Mouse (Mus musculus) kidney, embryonic 16.5 days (tissue): ENCODE results near the gene Olfr914. TPM values are rescaled to one million over a fixed set of nuclear protein-coding genes. Genes with fewer than 3 reads are reported as not detected.

ENCODE experiments used
- ATAC-seq: fragments of 200-750 bp; cut with Nextera tagmentation; 2 replicates; pipeline ENCODE4 v1.8.0; 2017; ENCODE audit warnings: moderate TSS enrichment; ENCODE audit not compliant: low FRiP score, low TSS enrichment
- H3K27ac ChIP-seq: fragments of 300-500 bp; sonication (generic); 2 replicates; pipeline ENCODE4 v1.5.1; 2014; ENCODE audit warnings: low read length
- H3K27me3 ChIP-seq: fragments of 300-500 bp; sonication (generic); 2 replicates; pipeline ENCODE4 v1.6.1; 2014; ENCODE audit warnings: low read length, control low read depth, mixed read lengths; ENCODE audit not compliant: insufficient read depth
- H3K36me3 ChIP-seq: fragments of 300-500 bp; sonication (generic); 2 replicates; pipeline ENCODE4 v1.6.1; 2014; ENCODE audit warnings: low read length, control low read depth, mixed read lengths; ENCODE audit not compliant: insufficient read depth
- H3K4me1 ChIP-seq: fragments of 300-500 bp; sonication (generic); 2 replicates; pipeline ENCODE4 v1.6.1; 2014; ENCODE audit warnings: low read length, control low read depth, mixed read lengths; ENCODE audit not compliant: insufficient read depth
- H3K4me2 ChIP-seq: fragments of 300-500 bp; sonication (generic); replicated peaks from 2 replicates; pipeline ENCODE4 v1.6.1; 2014; ENCODE audit warnings: low read depth, low read length
- H3K4me3 ChIP-seq: fragments of 300-500 bp; sonication (generic); 2 replicates; pipeline ENCODE4 v1.5.1; 2014; ENCODE audit warnings: mild to moderate bottlenecking, low read length
- H3K9ac ChIP-seq: fragments of 300-500 bp; sonication (generic); replicated peaks from 2 replicates; pipeline ENCODE4 v1.6.1; 2014; ENCODE audit warnings: low read length
- H3K9me3 ChIP-seq: fragments of 300-500 bp; sonication (generic); 2 replicates; pipeline ENCODE4 v1.6.1; 2016; ENCODE audit warnings: low read length, control low read depth
- WGBS: fragments of 180-500 bp; shearing (Covaris S2); extraction: QIAGEN DNeasy Blood & Tissue Kit; methylation state at CpG from one replicate; pipeline ENCODE4 v1.1.7; 2014; 5-methylcytosine and 5-hydroxymethylcytosine counted together
- polyA plus RNA-seq: library from polyadenylated mRNA; unstranded; fragments of >200 nt; fragmentation: Nextera tagmentation; extraction: Ambion mirVana; gene quantifications from 2 replicates; pipeline ENCODE4 v1.2.1, GENCODE M21; 2015

The Olfr914 gene
- not detected in 2 replicates for polyA plus RNA-seq

DNA sequence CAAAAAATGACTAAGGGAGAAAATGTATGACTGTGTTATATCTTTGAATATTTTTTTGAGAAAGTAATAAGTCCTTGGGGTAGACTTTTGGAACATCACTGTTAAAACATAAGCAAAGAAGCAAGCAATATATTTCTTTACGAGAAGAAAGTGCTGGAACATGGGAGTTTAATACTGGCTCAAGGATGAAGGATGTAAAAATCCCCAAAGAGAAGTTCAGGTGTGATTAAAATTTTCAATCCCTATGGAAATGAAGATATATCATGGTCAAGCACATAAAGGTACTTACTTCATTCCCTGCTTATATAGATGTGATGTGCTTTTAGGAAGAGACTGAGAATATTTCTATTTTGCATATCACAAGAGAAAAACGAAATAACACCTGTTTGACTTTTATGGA lies at the start of gene Olfr914:
Olfr914 (plus strand) TSS at position 301 of the 400 bp plus-strand sequence.
- Histone ChIP-seq H3K27me3 (no peaks in the 10 kb centered on the region), H3K36me3 (no peaks in the 10 kb centered on the region), H3K27ac (no peak within 1 kb of the TSS), H3K4me1 (no peaks in the 10 kb centered on the region), H3K4me3 (no peak within 1 kb of the TSS), H3K9me3 (no peaks in the 10 kb centered on the region), H3K4me2 (no peak within 1 kb of the TSS), H3K9ac (no peak within 1 kb of the TSS)
- ATAC-seq: no peak
- WGBS: 68% methylated on average over 2 of the region's 2 CpGs

DNA sequence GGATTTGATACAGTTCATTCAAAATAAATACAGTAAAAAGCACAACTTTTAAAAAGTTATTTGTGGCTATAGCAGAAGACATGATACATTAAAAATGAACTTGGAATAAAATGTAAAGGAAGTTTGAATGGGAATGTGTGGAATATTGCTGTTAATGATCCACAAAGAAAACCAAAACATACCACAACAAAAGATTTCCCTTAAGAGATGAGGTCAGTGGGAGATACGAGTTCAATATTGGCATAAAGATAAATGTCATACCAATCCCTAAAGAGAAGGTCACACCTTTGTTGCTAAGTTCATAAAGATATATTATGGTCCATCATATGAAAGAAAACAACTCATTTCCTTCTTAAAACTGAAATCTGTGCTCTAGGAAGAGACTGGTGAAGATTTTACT lies 25.0 kb upstream of the Olfr914 start, which contains the start of gene Olfr912:
Olfr912 (plus strand) TSS at position 301 of the 400 bp plus-strand sequence.
- Histone ChIP-seq H3K27me3 (no peaks in the 10 kb centered on the region), H3K9me3 (no peaks in the 10 kb centered on the region), H3K9ac (no peak within 1 kb of the TSS), H3K4me2 (no peak within 1 kb of the TSS), H3K27ac (no peak within 1 kb of the TSS), H3K36me3 (no peaks in the 10 kb centered on the region), H3K4me1 (no peaks in the 10 kb centered on the region), H3K4me3 (no peak within 1 kb of the TSS)
- no peak for ATAC-seq
- 76% methylated on average over 1 of the region's 1 CpGs for whole genome bisulfite sequencing

DNA sequence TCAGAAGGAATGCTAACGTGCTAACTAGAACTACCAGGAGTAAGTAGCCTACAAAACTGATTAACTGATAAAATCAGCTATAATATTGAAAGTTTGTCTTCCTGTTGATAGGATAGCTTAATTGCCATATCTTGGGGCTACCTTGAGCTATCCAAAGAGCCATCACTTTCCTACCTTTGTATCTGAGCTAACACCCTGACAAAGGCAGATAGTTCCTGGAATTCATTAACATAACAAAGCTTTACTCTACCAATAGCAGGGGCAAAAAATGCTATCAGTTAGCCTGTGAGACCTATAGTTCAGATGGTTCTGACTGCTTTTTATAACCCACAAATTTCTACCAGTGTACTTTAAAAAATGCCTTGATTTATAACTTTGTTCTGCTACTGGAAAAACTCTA lies 13.8 kb upstream of the Olfr914 start:
- no peaks in the 10 kb centered on the region for H3K27me3 ChIP-seq
- H3K36me3 ChIP-seq: no peaks in the 10 kb centered on the region
- H3K4me1 ChIP-seq: no peaks in the 10 kb centered on the region
- H3K9me3 ChIP-seq: no peaks in the 10 kb centered on the region
- WGBS: 73% methylated on average over 1 of the region's 1 CpGs
- H3K4me2 ChIP-seq: no peak overlapping the region
- H3K9ac ChIP-seq: no peak overlapping the region
- no peak for ATAC-seq
- no peak overlapping the region for H3K4me3 ChIP-seq
- no peak overlapping the region for H3K27ac ChIP-seq

DNA sequence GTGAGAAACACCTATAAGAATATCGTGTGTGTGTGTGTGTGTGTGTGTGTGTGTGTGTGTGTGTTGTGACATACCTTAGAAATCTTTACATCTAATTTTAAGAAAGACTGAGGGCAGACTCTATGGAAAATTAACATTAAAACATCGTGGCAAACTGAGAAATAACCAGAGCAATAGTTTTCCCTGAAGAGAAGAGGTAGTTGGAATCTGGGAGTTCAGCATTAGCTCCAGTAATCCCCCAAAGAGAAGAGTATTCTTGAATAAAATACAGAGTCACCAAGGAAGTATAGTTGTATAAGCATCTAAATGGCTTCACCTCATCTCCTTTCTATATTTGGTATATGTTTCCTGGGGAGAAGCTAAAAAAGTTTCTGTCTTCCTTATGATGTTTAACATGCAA lies 12.4 kb upstream of the Olfr914 start, which contains the start of gene Olfr913:
Olfr913 (plus strand) TSS at position 301 of the 400 bp plus-strand sequence.
- ATAC-seq: no peak
- 52% methylated on average over 2 of the region's 2 CpGs for WGBS
- no peak within 1 kb of the TSS for H3K27ac ChIP-seq

DNA sequence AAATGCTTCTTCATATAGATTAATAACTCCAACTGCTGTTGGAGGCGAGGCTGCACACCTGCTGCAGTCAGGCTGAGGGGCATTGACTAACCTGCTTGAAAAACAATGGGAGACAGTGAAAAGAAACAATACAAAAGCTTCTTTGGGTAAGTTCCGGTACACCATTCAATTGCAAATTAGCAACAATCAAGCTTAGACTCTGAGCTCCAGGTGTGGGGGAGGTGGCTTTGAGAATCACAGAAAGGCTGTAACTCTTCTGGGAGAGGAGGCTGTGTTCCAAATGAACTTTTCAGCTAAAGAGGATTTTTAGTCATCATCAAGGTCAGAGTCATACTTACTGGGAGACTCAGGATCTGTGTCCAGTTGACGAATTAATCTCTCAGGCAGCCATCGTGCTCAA lies 27.5 kb downstream of the Olfr914 start:
- Histone ChIP-seq H3K36me3 (no peaks in the 10 kb centered on the region), H3K4me2 (no peak overlapping the region), H3K27me3 (no peaks in the 10 kb centered on the region), H3K9ac (no peak overlapping the region), H3K9me3 (peaks cover 3% of the 10 kb centered on the region; the same call in 1 of the 2 replicates), H3K4me3 (no peak overlapping the region), H3K4me1 (no peaks in the 10 kb centered on the region), H3K27ac (no peak overlapping the region)
- WGBS: 78% methylated on average over 4 of the region's 4 CpGs
- no peak for ATAC-seq

More for the DNA sequence above, 12.4 kb upstream of the Olfr914 start, which contains the start of gene Olfr913:
- no peak within 1 kb of the TSS for H3K9ac ChIP-seq
- H3K36me3 ChIP-seq: no peaks in the 10 kb centered on the region
- H3K4me3 ChIP-seq: no peak within 1 kb of the TSS
- no peaks in the 10 kb centered on the region for H3K4me1 ChIP-seq
- no peaks in the 10 kb centered on the region for H3K9me3 ChIP-seq
- no peak within 1 kb of the TSS for H3K4me2 ChIP-seq
- H3K27me3 ChIP-seq: no peaks in the 10 kb centered on the region

DNA sequence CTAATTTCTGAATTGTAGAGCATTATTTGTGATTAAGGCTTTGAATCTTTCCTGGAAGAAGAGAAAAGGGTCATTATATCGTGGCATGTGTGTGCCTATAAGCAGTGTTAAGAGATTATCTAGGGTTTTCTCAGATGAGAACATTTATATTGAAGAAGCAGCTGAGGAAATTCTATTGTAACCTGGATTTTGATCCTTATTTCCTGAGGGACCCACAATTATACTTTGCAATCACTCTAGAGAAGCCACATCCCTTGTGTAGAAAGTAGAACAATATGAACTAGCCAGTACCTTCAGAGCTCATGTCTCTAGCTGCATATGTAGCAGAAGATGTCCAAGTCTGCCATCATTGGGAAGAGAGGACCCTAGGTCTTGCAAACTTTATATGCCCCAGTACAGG lies 54.9 kb downstream of the Olfr914 start, which contains the start of gene Olfr916:
Olfr916 (minus strand) TSS at position 101 of the 400 bp plus-strand sequence.
- WGBS: 71% methylated on average over 1 of the region's 1 CpGs

More for the DNA sequence above, 54.9 kb downstream of the Olfr914 start, which contains the start of gene Olfr916:
- Histone ChIP-seq H3K4me3 (no peak within 1 kb of the TSS), H3K36me3 (no peaks in the 10 kb centered on the region), H3K4me1 (no peaks in the 10 kb centered on the region), H3K9ac (no peak within 1 kb of the TSS), H3K4me2 (no peak within 1 kb of the TSS), H3K27ac (no peak within 1 kb of the TSS), H3K27me3 (no peaks in the 10 kb centered on the region), H3K9me3 (no peaks in the 10 kb centered on the region)
- ATAC-seq: no peak

Other genes starting within 250 kb of the Olfr914 start
- not detected in 2 replicates for gene Olfr250, start 238.2 kb upstream of the Olfr914 start, polyA plus RNA-seq
- gene Olfr251, start 228.0 kb upstream of the Olfr914 start, polyA plus RNA-seq: not detected in 2 replicates
- gene Olfr147, start 203.4 kb upstream of the Olfr914 start, polyA plus RNA-seq: not detected in 2 replicates
- gene Olfr901, start 175.6 kb upstream of the Olfr914 start, polyA plus RNA-seq: not detected in 2 replicates
- not detected in 2 replicates for gene Olfr902, start 157.4 kb upstream of the Olfr914 start, polyA plus RNA-seq
- gene Olfr904, start 142.0 kb upstream of the Olfr914 start, polyA plus RNA-seq: not detected in 2 replicates
- not detected in 2 replicates for gene Olfr905, start 134.0 kb upstream of the Olfr914 start, polyA plus RNA-seq
- not detected in 2 replicates for gene Olfr906, start 118.0 kb upstream of the Olfr914 start, polyA plus RNA-seq
- gene Olfr907, start 109.3 kb upstream of the Olfr914 start, polyA plus RNA-seq: not detected in 2 replicates
- not detected in 2 replicates for gene Olfr911-ps1, start 83.5 kb upstream of the Olfr914 start, polyA plus RNA-seq
- not detected in 2 replicates for gene Olfr910, start 67.3 kb upstream of the Olfr914 start, polyA plus RNA-seq
- not detected in 2 replicates for gene Olfr912, start 24.9 kb upstream of the Olfr914 start, polyA plus RNA-seq
- not detected in 2 replicates for gene Olfr913, start 12.3 kb upstream of the Olfr914 start, polyA plus RNA-seq
- not detected in 2 replicates for gene Olfr916, start 54.8 kb downstream of the Olfr914 start, polyA plus RNA-seq
- not detected in 2 replicates for gene Olfr917, start 60.7 kb downstream of the Olfr914 start, polyA plus RNA-seq
- not detected in 2 replicates for gene Olfr918, start 69.5 kb downstream of the Olfr914 start, polyA plus RNA-seq
- not detected in 2 replicates for gene Olfr919, start 98.6 kb downstream of the Olfr914 start, polyA plus RNA-seq
- 21.0 and 22.9 TPM in 2 replicates for gene Vwa5a, start 113.2 kb downstream of the Olfr914 start, polyA plus RNA-seq
- gene Olfr920, start 147.2 kb downstream of the Olfr914 start, polyA plus RNA-seq: 0.08 TPM in 1 of 2 replicates, not detected in the other
- not detected in 2 replicates for gene Olfr921, start 168.0 kb downstream of the Olfr914 start, polyA plus RNA-seq
- not detected in 2 replicates for gene Olfr922, start 209.5 kb downstream of the Olfr914 start, polyA plus RNA-seq
- not detected in 2 replicates for gene Olfr923, start 221.4 kb downstream of the Olfr914 start, polyA plus RNA-seq
- gene Olfr924, start 239.3 kb downstream of the Olfr914 start, polyA plus RNA-seq: not detected in 2 replicates
- gene Olfr26, start 250.0 kb downstream of the Olfr914 start, polyA plus RNA-seq: not detected in 2 replicates